Mouse (Mus musculus) midbrain, embryonic 13.5 days (tissue): ENCODE data around the gene Stmn1. TPM values are rescaled to one million over a fixed set of nuclear protein-coding genes. Genes with fewer than 3 reads are reported as not detected.

ENCODE experiments used
- microRNA-seq: library from miRNA; unstranded; fragments of <30 nt; microRNA quantifications from one replicate; pipeline ENCODE4, GENCODE M21; 2016
- polyA plus RNA-seq: library from polyadenylated mRNA; unstranded; fragments of >200 nt; fragmentation: Nextera tagmentation; extraction: Ambion mirVana; gene quantifications from 2 replicates; pipeline ENCODE4 v1.2.1, GENCODE M21; 2015

The Stmn1 gene
- polyA plus RNA-seq, 1 experiment from 2014 or later: 7,568 TPM

Small RNA genes within 50 kb of the gene (microRNA-seq; reads per million reads assigned to microRNA genes)
- gene Gm23634: 2.3 reads per million, percentile 5 among the genes with 10 or more reads in this experiment

Other genes starting within 250 kb of the Stmn1 start
- gene Catsper4, start 240.9 kb upstream of the Stmn1 start, polyA plus RNA-seq: not detected in 2 replicates
- 0.15 and 0.20 TPM in 2 replicates for gene Cnksr1, start 229.9 kb upstream of the Stmn1 start, polyA plus RNA-seq
- gene E130218I03Rik, start 224.7 kb upstream of the Stmn1 start, polyA plus RNA-seq: 0.17 and 0.62 TPM in 2 replicates
- gene Zfp593, start 222.7 kb upstream of the Stmn1 start, polyA plus RNA-seq: 14.9 and 15.6 TPM in 2 replicates
- gene Gm30191, start 221.4 kb upstream of the Stmn1 start, polyA plus RNA-seq: not detected in 2 replicates
- 6.2 and 8.1 TPM in 2 replicates for gene Grrp1, start 214.2 kb upstream of the Stmn1 start, polyA plus RNA-seq
- 42.3 and 44.0 TPM in 2 replicates for gene Pdik1l, start 180.4 kb upstream of the Stmn1 start, polyA plus RNA-seq
- gene Trim63, start 153.2 kb upstream of the Stmn1 start, polyA plus RNA-seq: 0.11 and 0.21 TPM in 2 replicates
- gene Slc30a2, start 125.1 kb upstream of the Stmn1 start, polyA plus RNA-seq: 0.05 and 0.12 TPM in 2 replicates
- gene Extl1, start 84.5 kb upstream of the Stmn1 start, polyA plus RNA-seq: 0.16 and 0.40 TPM in 2 replicates
- gene Pafah2, start 72.0 kb upstream of the Stmn1 start, polyA plus RNA-seq: 6.4 and 6.6 TPM in 2 replicates
- 10.8 and 12.8 TPM in 2 replicates for gene Paqr7, start 28.4 kb downstream of the Stmn1 start, polyA plus RNA-seq
- gene Aunip, start 42.7 kb downstream of the Stmn1 start, polyA plus RNA-seq: 3.9 and 4.4 TPM in 2 replicates
- 149 and 155 TPM in 2 replicates for gene Mtfr1l, start 67.1 kb downstream of the Stmn1 start, polyA plus RNA-seq
- gene Selenon, start 83.8 kb downstream of the Stmn1 start, polyA plus RNA-seq: 11.1 and 11.5 TPM in 2 replicates
- 1.9 and 2.4 TPM in 2 replicates for gene Man1c1, start 236.0 kb downstream of the Stmn1 start, polyA plus RNA-seq